Mouse (Mus musculus) frontal cortex, postnatal 36 days (tissue): ENCODE measurements around the gene Sez6.

Experiments
- DNase-seq, 2 experiments: peaks; one replicate each; pipeline ENCODE4 v3.0.0; 2022; ENCODE audit warnings: low spot score in 2 of 2

Gene Sez6

DNA sequence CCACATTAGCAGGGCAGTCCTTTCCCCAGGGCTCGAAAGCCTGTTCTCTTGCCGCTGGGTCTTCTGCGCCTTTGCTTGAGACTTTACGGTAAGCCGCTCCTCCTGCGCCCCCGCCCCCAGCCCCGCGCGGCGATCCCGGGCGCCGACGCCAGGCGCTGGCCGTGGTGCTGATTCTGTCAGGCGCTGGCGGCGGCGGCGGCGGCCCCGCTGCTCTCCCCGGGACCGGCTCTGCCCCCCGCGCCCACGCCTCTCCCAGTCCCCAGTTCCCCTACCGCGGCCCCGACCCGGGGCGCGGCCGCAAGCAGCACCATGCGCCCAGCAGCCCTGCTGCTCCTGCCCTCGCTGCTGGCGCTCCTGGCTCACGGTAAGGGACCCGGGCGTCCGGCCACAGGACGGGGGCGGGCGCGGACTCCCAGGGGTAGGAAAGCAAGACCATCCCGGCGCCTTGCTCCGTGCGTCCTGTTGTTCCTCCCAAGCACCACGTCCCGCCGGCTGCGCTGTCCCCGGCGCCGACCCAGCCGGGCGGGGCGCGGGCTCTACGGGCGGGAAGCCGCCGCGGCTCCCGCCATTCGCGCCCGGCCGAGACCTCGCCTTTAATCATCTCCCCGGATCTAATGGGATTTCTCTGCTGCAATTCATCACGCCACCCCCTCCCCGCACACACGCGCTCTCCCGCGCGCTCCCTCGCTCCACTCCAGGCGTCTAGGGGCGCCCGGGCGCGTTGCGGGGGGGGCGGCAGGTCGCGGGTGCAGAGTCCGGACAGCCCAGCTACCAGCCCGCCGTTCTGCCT lies at the start of gene Sez6:
TSS of gene Sez6 (plus strand) at position 50 of the 790 bp plus-strand sequence.
- DNase-seq: peak; percentile 79 to 84

GRCm38 (mm10) chr11:77884524-77885245 lies 45.9 kb upstream of the Sez6 start:
- DNase-seq: no peak

DNA sequence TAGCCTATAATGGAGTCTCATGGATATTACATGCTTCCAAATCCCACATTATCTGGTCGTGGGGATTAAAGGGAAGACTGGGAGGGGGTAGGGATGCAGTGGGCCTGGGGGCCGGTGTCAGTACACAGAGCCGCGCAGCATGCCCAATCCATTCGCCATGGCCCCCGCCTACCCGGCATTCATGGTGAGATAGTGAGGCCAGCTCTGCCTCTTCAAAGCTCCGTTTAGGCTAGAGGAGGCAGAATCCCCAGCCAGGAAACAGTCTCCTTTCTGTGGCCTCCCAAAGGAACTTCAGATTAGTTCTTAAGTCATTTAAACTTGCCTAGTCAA lies 45.4 kb upstream of the Sez6 start:
- DNase-seq: no peak

- peak; percentile 54 to 55 for DNase-seq
Measured at GRCm38 (mm10) chr11:77887373-77887960, 43.1 kb upstream of the Sez6 start.

DNA sequence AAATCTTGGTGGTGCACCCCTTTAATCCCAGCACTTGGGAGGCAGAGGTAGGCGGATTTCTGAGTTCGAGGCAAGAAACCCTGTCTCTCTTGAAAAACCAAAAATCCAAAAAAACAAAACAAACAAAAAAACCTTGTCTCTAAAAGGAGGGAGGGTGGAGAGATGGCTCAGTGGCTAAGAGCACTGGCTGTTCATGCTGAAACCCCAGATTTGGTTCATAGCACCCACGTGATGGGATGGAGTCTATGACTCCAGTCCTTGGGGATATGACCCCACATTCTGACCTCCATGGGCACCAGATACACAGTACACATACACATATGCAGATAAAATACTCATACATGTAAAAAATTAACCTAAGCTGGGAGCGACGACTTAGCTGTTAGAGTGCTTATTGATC lies 41.8 kb upstream of the Sez6 start:
- DNase-seq: no peak

DNA sequence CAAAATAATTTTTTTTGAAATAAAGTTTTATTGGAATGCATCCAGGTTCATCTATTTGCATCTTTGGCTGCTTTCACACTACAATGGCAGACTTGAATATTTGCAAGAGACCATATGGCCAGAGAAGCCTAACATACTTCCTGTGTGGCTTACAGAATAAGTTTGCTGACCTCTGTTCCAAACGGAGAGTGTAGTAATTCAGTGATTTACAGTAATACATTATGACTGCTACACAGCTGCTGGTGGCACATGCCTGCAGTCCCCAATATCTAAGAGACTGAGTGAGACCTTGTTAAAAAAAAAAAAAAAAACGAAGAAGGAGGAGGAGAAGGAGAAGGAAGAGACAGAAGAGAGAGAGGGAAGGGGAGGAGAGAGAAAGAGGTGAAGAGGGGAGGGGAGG lies 41.1 kb upstream of the Sez6 start:
- no peak for DNase-seq

- DNase-seq: no peak
Measured at GRCm38 (mm10) chr11:77890648-77891258, 39.8 kb upstream of the Sez6 start.

- no peak for DNase-seq
Measured at GRCm38 (mm10) chr11:77892883-77893282, 37.7 kb upstream of the Sez6 start.

- DNase-seq: no peak
Measured at GRCm38 (mm10) chr11:77893283-77893682, 37.3 kb upstream of the Sez6 start.

GRCm38 (mm10) chr11:77893787-77894718 lies 36.5 kb upstream of the Sez6 start, which contains the start of gene Pipox:
Gene Pipox (minus strand): TSS chr11:77894096.
- peak; percentile 74 to 75 for DNase-seq

- no peak for DNase-seq
Measured at GRCm38 (mm10) chr11:77894967-77895366, 35.6 kb upstream of the Sez6 start.

- no peak for DNase-seq
Measured at GRCm38 (mm10) chr11:77896011-77896410, 34.6 kb upstream of the Sez6 start.

DNA sequence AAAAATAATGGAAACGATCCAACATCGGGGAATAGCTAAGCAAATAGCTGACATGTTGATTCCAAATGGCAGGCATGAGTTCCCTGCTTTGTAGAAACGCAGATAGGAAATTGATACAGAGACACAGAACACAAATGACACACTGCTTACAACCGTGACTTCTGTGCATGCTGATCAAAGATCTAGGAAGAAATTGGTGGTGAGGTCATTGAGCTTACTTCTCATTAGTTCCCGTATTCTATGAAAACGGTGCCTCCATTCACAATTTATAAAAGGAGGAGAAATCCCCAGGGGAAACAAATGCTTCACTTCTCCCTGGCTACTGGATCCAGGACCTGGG lies 34.1 kb upstream of the Sez6 start:
- DNase-seq: no peak

GRCm38 (mm10) chr11:77896820-77897805 lies 33.5 kb upstream of the Sez6 start:
- DNase-seq: peak; percentile 30 to 36

DNA sequence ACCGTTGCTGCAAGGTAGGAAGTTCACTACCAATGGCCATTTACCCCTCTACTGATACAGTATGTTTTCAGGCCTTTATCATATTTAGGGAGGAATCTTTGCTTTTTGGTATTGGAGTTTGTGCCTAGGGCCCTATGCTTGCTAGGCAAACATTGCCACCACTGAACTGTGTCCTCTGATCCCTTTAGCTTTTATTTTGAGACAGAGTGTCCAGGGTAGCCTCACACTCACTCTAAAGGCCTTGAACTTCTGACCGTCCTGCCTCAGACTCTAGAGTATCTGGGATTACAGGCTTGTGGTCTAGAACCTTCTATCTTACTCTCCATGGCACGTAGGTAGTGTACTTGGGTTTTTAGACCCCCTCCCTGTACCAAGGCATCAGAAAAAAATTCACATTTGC lies 30.4 kb upstream of the Sez6 start:
- no peak for DNase-seq

- DNase-seq: no peak
Measured at GRCm38 (mm10) chr11:77900696-77901095, 29.9 kb upstream of the Sez6 start.

- DNase-seq: no peak
Measured at GRCm38 (mm10) chr11:77901366-77901765, 29.2 kb upstream of the Sez6 start.

DNA sequence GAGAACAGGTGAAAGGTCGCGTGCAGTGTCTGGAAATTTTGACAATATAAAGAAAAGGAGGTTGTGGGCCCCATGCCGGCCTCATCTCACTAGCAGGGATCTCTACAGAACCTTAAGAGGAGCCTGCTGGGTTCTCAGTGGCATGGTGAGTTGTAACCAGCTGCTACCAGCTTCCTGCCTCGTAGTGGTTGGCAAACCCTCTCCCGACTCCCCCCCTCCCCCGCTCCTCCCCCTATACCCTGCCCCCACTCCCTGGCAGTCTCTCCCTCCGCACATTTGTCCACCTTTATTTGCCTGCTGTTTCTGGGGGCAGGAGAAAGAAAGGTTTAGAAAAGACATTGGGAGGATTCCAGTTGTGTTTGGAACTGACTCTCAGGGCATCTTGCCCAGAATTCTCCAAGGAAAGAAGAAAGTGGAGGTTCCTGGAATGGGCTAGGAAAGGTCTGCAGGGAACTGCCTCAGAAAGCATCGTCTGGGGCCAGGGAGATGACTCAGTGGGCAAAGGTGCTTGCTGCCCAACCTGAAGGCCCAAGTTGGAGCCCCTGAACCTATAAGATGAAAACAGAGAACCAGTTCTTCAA lies 28.7 kb upstream of the Sez6 start:
- DNase-seq: peak in 1 of 2 experiments; percentile 50

GRCm38 (mm10) chr11:77903761-77904160 lies 26.8 kb upstream of the Sez6 start:
- DNase-seq: no peak

DNA sequence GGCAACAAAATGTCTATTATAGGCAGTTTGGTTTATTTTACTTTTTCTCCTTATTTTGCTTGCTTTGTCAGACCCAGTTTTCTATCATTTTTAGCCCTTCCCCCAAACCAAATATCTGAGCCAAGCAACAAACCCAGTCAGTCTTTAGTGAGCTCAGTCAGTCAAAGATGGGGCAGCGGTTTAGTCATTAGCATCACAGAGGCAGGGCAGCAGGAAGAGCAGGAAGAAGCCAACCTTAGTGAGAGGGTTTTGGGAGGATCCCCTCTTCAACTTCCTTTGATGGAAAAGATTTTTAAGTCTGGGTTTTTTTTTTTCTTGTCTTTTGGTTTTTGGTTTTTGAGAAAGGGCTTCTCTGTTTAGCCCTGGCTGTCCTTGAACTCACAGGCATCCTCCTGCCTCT lies 25.9 kb upstream of the Sez6 start:
- no peak for DNase-seq
